Mouse (Mus musculus): ENCODE measurements around the gene Scly. TPM values are rescaled to one million over a fixed set of nuclear protein-coding genes. Genes with fewer than 3 reads are reported as not detected.

Gene Scly
- 10 to 100 TPM; 18.8 to 21.3 TPM for total RNA-seq (2021)
- long read RNA-seq, experiment 1, partial matches to known transcripts, result 2 of 7 reads
- long read RNA-seq, experiment 1, other reads (novel, unspliced or antisense), result 3 of 7 reads
- long read RNA-seq, experiment 2, transcript Scly-201 (12 exons, 2,202 nt), result major isoform, 6 of 13 reads
- long read RNA-seq, experiment 2, partial matches to known transcripts, result 3 of 13 reads
- long read RNA-seq, experiment 2, other reads (novel, unspliced or antisense), result 3 of 13 reads

GRCm38 (mm10) chr1:91297799-91298744, at the start of gene Scly:
Gene Scly (plus strand): TSS chr1:91298338.
- DNase-seq (ENCODE audit: low spot score in 2 of 2), result peak; percentile 87 to 88

- no peak for DNase-seq (ENCODE audit: low spot score in 2 of 2)
These were observed 49.2 kb upstream of the Scly start for GRCm38 (mm10) chr1:91248970-91249369.

DNA sequence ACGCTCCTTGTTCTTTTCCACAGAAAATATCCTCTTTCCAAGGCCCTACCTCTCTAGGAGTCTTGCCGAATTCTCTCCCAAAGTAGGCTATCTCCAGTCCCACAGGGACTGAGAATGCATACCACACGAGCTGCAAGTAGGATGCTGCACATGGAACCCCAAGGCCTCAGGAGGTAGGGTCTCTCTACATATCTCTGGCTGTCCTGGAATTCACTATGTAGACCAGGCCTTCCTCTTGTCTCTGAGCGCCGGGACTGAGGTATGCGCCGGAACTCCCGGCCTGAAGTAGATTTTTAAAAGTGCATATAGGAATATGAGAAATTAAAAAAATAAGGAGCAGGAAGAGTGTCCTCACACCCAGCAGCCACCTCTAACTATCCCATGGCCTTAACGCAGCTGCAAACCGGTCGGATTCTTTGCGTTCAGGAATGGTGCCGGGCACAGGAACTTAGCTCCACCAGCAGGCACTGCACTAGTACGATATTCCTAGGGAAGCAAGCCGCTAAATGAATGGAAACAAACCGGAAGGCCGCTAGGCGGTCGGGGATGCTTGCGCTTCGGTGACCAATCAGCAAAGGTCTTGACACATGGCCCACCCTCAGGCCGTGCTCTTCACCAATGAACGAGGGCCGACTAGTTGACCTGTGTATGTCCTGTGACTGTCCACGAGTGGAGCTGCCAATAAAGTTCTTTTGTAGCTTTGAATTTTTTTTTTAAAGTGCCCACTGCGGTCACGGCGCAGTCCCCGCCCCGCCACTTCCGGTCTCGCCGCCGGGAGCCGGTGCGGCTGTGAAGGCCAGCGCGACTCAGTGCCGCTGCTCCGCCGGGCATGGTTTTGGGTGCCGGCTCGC, 48.3 kb upstream of the Scly start, which contains the start of gene Ube2f:
Gene Ube2f, plus strand, starts transcription at position 741 of the 851 bp plus-strand sequence.
- DNase-seq (ENCODE audit: low spot score in 2 of 2), result peak; percentile 57 to 84

- peak in 1 of 2 experiments; percentile 20 for DNase-seq (ENCODE audit: low spot score in 2 of 2)
These were observed 47.6 kb upstream of the Scly start for GRCm38 (mm10) chr1:91250415-91251147.

- DNase-seq (ENCODE audit: low spot score in 2 of 2), result no peak
These were observed 46.9 kb upstream of the Scly start for GRCm38 (mm10) chr1:91251148-91251650.

GRCm38 (mm10) chr1:91251927-91252326, 46.2 kb upstream of the Scly start:
- DNase-seq (ENCODE audit: low spot score in 2 of 2), result no peak

DNA sequence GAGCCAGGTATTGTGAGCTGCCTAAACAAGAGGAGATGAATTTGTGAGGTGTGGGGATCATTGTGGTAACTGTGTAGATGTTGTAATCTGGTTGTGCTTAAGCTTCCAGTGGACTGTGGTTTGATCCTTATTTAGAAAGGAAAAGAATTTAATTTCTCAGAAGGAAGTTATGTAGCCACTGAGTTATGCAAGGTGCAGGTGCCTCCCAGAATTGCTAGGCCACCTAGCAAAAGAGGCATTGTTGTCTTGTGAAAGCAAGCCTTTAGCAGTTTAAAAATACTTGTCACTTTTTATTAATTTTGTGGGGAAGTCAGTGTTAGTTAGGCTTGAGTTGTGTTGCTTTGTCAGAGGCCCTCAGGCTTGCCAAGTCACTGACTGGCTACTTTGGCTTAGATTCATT, 40.2 kb upstream of the Scly start:
- no peak for DNase-seq (ENCODE audit: low spot score in 2 of 2)

DNA sequence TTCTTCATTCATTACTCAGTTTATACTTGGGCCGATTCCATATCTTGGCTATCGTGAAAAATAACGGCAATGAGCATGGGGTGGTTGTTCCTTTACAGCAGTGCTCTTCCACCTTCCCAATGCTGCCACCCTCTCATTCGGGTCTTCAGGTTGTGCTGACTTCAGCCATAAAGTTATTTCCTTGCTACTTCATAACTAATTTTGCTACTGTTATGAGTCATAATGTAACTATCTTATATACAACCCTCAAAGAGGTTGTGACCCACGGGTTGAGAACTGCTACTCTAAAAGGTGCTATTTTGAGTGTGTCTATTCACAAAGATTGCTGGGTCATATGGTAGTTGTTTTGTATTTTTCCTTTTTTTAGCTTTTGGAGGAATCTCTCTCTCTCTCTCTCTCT, 38.3 kb upstream of the Scly start:
- DNase-seq (ENCODE audit: low spot score in 2 of 2), result no peak

DNA sequence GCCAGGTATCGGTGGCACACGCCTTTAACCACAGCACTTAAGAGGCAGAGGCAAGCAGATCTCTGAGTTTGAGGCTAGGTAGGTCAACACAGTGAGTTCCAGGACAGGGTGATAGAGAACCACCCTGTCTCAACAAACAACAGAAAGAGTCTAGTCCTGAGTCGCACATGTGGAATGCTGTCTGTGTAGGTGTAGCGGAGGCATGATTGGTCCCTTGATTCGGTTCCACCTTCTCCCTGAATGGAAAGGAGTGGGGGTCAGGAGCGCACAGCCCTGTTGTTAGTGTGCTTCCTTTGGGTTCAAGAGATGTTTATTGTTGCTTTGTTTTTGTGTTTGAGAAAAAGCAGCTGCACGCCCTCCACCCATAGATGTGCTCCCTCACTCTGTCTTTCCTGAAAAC, 35.6 kb upstream of the Scly start:
- DNase-seq (ENCODE audit: low spot score in 2 of 2), result no peak

DNA sequence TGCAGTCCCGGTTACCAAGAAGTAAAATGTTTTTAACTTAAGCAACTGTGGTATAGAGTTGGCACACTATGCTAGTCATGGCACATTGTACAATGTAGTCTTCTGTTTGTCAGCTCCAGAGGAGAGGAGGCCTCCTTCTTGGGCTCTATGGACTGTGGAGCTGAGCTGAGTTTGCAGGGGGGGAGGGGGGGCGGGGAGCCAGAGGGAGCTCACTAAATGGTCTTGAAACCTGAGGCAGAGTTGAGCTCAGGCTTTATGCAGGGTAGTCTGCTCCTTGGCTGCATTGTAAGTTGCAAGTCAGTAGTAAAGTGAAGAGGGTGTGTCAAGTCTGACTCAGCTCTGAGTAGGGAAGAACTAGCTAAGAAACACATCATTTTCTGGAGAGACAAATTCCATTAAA, 25.9 kb upstream of the Scly start:
- no peak for DNase-seq (ENCODE audit: low spot score in 2 of 2)

- DNase-seq (ENCODE audit: low spot score in 2 of 2), result no peak
These were observed 21.6 kb upstream of the Scly start for GRCm38 (mm10) chr1:91276581-91276980.

DNA sequence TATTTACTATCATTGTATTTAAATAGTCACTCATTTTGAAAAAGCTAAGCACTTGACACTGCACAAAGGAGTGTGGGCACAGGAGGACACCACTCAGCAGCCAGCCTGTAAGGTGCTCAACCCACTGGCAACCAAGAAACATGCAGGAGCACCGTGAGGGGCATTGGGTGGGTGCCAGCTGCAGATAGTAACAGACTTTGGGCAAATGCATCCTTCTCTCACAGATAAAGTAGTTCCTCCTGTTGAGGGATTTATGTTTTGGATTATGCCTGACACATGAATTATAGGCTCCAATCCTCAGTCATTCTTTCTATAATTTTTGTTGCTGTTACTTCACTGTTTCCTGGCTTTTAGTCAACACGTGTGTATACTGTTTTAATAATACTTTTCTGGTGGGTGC, 20.7 kb upstream of the Scly start:
- DNase-seq (ENCODE audit: low spot score in 2 of 2), result no peak

GRCm38 (mm10) chr1:91278410-91279119, 19.6 kb upstream of the Scly start:
- no peak for DNase-seq (ENCODE audit: low spot score in 2 of 2)

GRCm38 (mm10) chr1:91279126-91279525, 19.0 kb upstream of the Scly start:
- no peak for DNase-seq (ENCODE audit: low spot score in 2 of 2)

DNA sequence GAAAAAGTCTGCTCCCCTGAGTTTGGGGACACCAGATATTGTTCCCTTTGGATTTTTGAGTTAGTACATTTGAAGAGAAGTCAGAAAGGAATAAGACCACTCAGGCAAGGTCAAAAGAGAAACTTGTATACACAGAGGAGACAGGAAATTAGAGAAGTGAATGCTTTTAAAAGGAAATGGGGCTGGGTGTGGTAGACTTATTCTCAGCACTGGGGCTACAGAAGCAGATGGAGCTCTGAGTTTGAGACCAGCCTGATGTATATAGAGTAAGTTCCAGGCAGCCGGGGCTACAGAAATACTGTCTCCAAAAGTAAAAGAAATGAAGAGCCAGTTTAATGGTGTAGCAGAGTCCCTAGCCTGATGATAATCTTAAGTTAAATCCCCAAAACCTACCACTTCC, 15.6 kb upstream of the Scly start:
- DNase-seq (ENCODE audit: low spot score in 2 of 2), result no peak

- no peak for DNase-seq (ENCODE audit: low spot score in 2 of 2)
These were observed 8.8 kb upstream of the Scly start for GRCm38 (mm10) chr1:91289375-91289774.

GRCm38 (mm10) chr1:91292101-91292825, 5.9 kb upstream of the Scly start:
- DNase-seq (ENCODE audit: low spot score in 2 of 2), result no peak

DNA sequence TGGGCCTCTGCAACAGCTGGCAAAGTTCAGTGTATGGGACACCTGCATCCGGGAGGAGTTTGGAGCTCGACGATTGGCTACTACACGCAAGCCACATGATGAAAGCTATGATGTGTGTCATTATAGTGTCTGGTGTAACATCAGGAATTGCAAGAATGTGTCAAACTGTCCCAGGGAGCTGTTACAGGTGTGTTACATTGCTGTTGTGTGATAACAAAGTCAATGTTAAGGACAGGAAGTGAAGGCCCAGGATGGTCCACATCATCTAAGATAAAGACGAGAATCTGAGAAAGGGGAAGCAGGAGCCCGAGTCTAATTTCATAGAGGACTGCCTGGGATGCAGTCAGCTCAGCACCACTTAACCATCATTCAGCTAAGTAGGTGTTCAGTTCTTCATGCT, 2.6 kb upstream of the Scly start:
- DNase-seq (ENCODE audit: low spot score in 2 of 2), result no peak

DNA sequence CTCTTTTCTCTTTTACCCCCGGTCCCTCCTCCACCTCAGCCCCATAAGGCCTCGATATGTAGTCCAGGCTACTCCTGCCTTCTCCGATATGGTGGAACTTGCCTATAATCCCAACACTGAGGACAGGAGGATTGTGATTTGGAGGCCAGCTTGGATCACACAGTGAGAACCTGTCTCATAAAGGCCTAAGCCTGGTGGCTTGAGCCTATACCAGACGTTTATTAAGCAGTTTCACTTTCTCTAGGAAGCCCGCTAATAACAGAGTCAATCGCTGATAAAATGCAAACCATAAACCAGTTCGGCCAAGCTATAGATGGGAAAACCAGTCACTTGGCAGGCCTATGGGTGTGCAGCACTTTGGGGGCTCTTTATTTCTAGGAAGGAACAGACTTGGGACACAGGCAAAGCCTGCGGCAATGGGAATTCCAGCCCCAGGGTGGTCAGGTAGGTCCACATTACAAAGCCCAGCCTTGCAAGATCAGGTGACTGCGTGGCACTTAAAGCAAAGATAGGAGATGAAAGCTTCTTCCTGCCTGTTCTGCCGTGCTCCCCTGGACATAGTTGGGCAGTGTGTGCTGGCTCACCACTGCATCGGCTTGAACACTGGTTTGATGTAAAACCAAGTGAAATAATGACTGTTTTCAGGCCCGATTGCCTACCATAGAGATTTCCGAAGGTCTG, 1.0 kb downstream of the Scly start:
- no peak for DNase-seq (ENCODE audit: low spot score in 2 of 2)
